Mouse (Mus musculus): Measurements from ENCODE around the gene Cyp4f39. TPM values are rescaled to one million over a fixed set of nuclear protein-coding genes. Genes with fewer than 3 reads are reported as not detected.

Cyp4f39 gene
- polyA plus RNA-seq, 1 experiment from 2014 or later = not detected

Other genes with a start within 250 kb of the Cyp4f39 start
- gene Brd4, start 168.0 kb upstream of the Cyp4f39 start, polyA plus RNA-seq (2014; fragmentation: Nextera tagmentation; extraction: Ambion mirVana) = 67.1 and 76.2 TPM in 2 replicates
- 44.2 and 44.3 TPM in 2 replicates for gene Akap8, start 131.5 kb upstream of the Cyp4f39 start, polyA plus RNA-seq (2014; fragmentation: Nextera tagmentation; extraction: Ambion mirVana)
- 59.0 and 63.8 TPM in 2 replicates for gene Akap8l, start 102.1 kb upstream of the Cyp4f39 start, polyA plus RNA-seq (2014; fragmentation: Nextera tagmentation; extraction: Ambion mirVana)
- gene Wiz, start 63.3 kb upstream of the Cyp4f39 start, polyA plus RNA-seq (2014; fragmentation: Nextera tagmentation; extraction: Ambion mirVana) = 16.2 and 17.6 TPM in 2 replicates
- 0.94 and 1.3 TPM in 2 replicates for gene Rasal3, start 49.1 kb upstream of the Cyp4f39 start, polyA plus RNA-seq (2014; fragmentation: Nextera tagmentation; extraction: Ambion mirVana)
- gene Pglyrp2, start 28.6 kb upstream of the Cyp4f39 start, polyA plus RNA-seq (2014; fragmentation: Nextera tagmentation; extraction: Ambion mirVana) = 0.34 TPM in 1 of 2 replicates, not detected in the other
- 4.6 and 5.1 TPM in 2 replicates for gene Cyp4f17, start 53.3 kb downstream of the Cyp4f39 start, polyA plus RNA-seq (2014; fragmentation: Nextera tagmentation; extraction: Ambion mirVana)
- gene Cyp4f16, start 83.8 kb downstream of the Cyp4f39 start, polyA plus RNA-seq (2014; fragmentation: Nextera tagmentation; extraction: Ambion mirVana) = 12.6 and 15.9 TPM in 2 replicates
- gene Cyp4f37, start 168.6 kb downstream of the Cyp4f39 start, polyA plus RNA-seq (2014; fragmentation: Nextera tagmentation; extraction: Ambion mirVana) = not detected in 2 replicates
- not detected in 2 replicates for gene Cyp4f40, start 206.2 kb downstream of the Cyp4f39 start, polyA plus RNA-seq (2014; fragmentation: Nextera tagmentation; extraction: Ambion mirVana)
- gene Cyp4f15, start 232.9 kb downstream of the Cyp4f39 start, polyA plus RNA-seq (2014; fragmentation: Nextera tagmentation; extraction: Ambion mirVana) = 0.19 TPM in 1 of 2 replicates, not detected in the other